In genomic region chr11:95809603-95810002, GRCm38 (mm10) we compare ENCODE assay signal across 20 mouse cellular contexts. TPM values are rescaled to one million over a fixed set of nuclear protein-coding genes. Genes with fewer than 3 reads are reported as not detected.
A peak's percentile ranks its signal among the peaks of the same experiment; 100 is the strongest.
DNase-seq lines count a peak whose midpoint lies in the region; ATAC-seq lines count a peak whose summit lies in the region.
"Had no signal": no experiment of that assay in that cellular context is flagged by ENCODE, and none has a peak within 500 bp of the region (broad histone marks: within the 10 kb centered on the region; RNA-seq: fewer than 3 reads in every experiment).

No protein-coding gene starts in this region.

- no peak overlapping the region for H3K4me2 ChIP-seq in midbrain, embryonic 13.5 days (replicated peaks)
- peak overlapping the region; percentile 73; the same call in 1 of the 2 replicates for H3K4me2 ChIP-seq in liver, embryonic 15.5 days
- H3K4me2 ChIP-seq: heart, embryonic 13.5 days; stomach, embryonic 15.5 days had no signal

- peak overlapping the region; percentile 69 for H3K27ac ChIP-seq in midbrain, embryonic 10.5 days (replicated peaks)
- H3K27ac ChIP-seq in midbrain, embryonic 13.5 days, result no peak overlapping the region
- H3K27ac ChIP-seq in liver, embryonic 15.5 days (replicated peaks), result peak overlapping the region; percentile 100
- H3K27ac ChIP-seq: heart, embryonic 13.5 days; hindbrain, postnatal 0 days; stomach, embryonic 15.5 days had no signal

- ATAC-seq in midbrain, embryonic 13.5 days, result no peak
- peak; percentile 3 for ATAC-seq in erythroblast, adult 5-6 weeks (replicated peaks; ENCODE audit: low FRiP score, poor library complexity, severe bottlenecking)
- ATAC-seq in liver, embryonic 15.5 days (ENCODE audit: insufficient read depth), result no peak
- ATAC-seq: CD4-positive, CD25-positive, alpha-beta regulatory T cell, adult 4 months; hindbrain, postnatal 0 days had no signal

- H3K9ac ChIP-seq in midbrain, embryonic 13.5 days (replicated peaks), result no peak overlapping the region
- H3K9ac ChIP-seq in liver, embryonic 15.5 days, result peak overlapping the region; percentile 57
- H3K9ac ChIP-seq: heart, embryonic 13.5 days; stomach, embryonic 15.5 days had no signal

- H3K4me3 ChIP-seq in midbrain, embryonic 10.5 days, result 0 out of 2 replicates have a peak overlapping the region, but pooled peaks have one; percentile 7
- H3K4me3 ChIP-seq in midbrain, embryonic 13.5 days (replicated peaks), result no peak overlapping the region
- H3K4me3 ChIP-seq in liver, embryonic 15.5 days (replicated peaks), result no peak overlapping the region
- H3K4me3 ChIP-seq: heart, embryonic 13.5 days; stomach, embryonic 15.5 days had no signal

- peaks cover 26% of the 10 kb centered on the region for H3K4me1 ChIP-seq in midbrain, embryonic 10.5 days
- peaks cover 7% of the 10 kb centered on the region for H3K4me1 ChIP-seq in midbrain, embryonic 13.5 days (replicated peaks)
- peaks cover 81% of the 10 kb centered on the region for H3K4me1 ChIP-seq in liver, embryonic 15.5 days (replicated peaks)

- WGBS in midbrain, embryonic 10.5 days, result 21% methylated on average over 5 of the region's 5 CpGs
- 3% methylated on average over 5 of the region's 5 CpGs for WGBS in midbrain, embryonic 13.5 days
- 49% methylated on average over 5 of the region's 5 CpGs for WGBS in liver, embryonic 15.5 days (ENCODE audit: insufficient replicate concordance)

- peaks cover 11% of the 10 kb centered on the region for H3K9me3 ChIP-seq in midbrain, embryonic 10.5 days (replicated peaks)
- H3K9me3 ChIP-seq in midbrain, embryonic 13.5 days, result peaks cover 3% of the 10 kb centered on the region; the same call in 1 of the 2 replicates
- H3K9me3 ChIP-seq in liver, embryonic 15.5 days (replicated peaks), result no peaks in the 10 kb centered on the region
- H3K9me3 ChIP-seq: stomach, embryonic 15.5 days had no signal

- DNase-seq in embryo, embryonic 9.5 days (ENCODE audit: extremely low spot score), result peak; percentile 12
- no peak for DNase-seq in embryo, embryonic 10.5 days (ENCODE audit: low spot score)
- DNase-seq in midbrain, embryonic 10.5 days (ENCODE audit: low spot score), result peak; percentile 29
- no peak for DNase-seq in adipocyte (ENCODE audit: low spot score)
- no peak for DNase-seq in left cerebral cortex, postnatal 4 days
- DNase-seq: cerebellum, adult 8-10 months; kidney, adult 11 months; lung, postnatal 10 days; right cerebral cortex, postnatal 14 days; thymus, adult 18-20 months had no signal

- 0 out of 2 replicates have a peak, but pooled peaks cover 5% of the 10 kb centered on the region for H3K27me3 ChIP-seq in midbrain, embryonic 10.5 days (ENCODE audit: low read depth, poor library complexity, severe bottlenecking)
- H3K27me3 ChIP-seq in midbrain, embryonic 13.5 days, result no peaks in the 10 kb centered on the region
- no peaks in the 10 kb centered on the region for H3K27me3 ChIP-seq in liver, embryonic 15.5 days
- H3K27me3 ChIP-seq: heart, embryonic 13.5 days; stomach, embryonic 15.5 days had no signal

- H3K36me3 ChIP-seq in midbrain, embryonic 10.5 days, result no peaks in the 10 kb centered on the region
- H3K36me3 ChIP-seq in midbrain, embryonic 13.5 days, result no peaks in the 10 kb centered on the region
- no peaks in the 10 kb centered on the region for H3K36me3 ChIP-seq in liver, embryonic 15.5 days (replicated peaks)
- H3K36me3 ChIP-seq: heart, embryonic 13.5 days; stomach, embryonic 15.5 days had no signal

- intact Hi-C loops in left cerebral cortex, postnatal 4 days (cut with DNase I), result no loop called here

RNA-seq across cellular contexts. Expression of gene Phospho1, which starts 14.7 kb away (rescaled TPM):
- 0.30 TPM in 1 of 2 replicates, not detected in the other for polyA plus RNA-seq in midbrain, embryonic 10.5 days (2016; fragmentation: Nextera tagmentation; extraction: Ambion mirVana)
- polyA plus RNA-seq in midbrain, embryonic 13.5 days (2015; fragmentation: Nextera tagmentation; extraction: Ambion mirVana), result not detected in 2 replicates
- 71.9 and 86.1 TPM in 2 replicates for total RNA-seq in erythroblast, adult 5-6 weeks (2015; ENCODE audit: low replicate concordance)
- total RNA-seq in erythroblast, adult 5-6 weeks (2017; ENCODE audit: low replicate concordance), result 54.2 and 57.9 TPM in 2 replicates
- 6.4 and 7.1 TPM in 2 replicates for polyA plus RNA-seq in liver, embryonic 15.5 days (2015; fragmentation: Nextera tagmentation; extraction: Ambion mirVana)
- 1 to 10 TPM; 2.4 to 3.1 TPM for total RNA-seq in left cerebral cortex, postnatal 4 days (2021)
- polyA plus RNA-seq: CD4-positive, CD25-positive, alpha-beta regulatory T cell, adult 4 months; forebrain, embryonic 11.5 days; kidney, embryonic 16.5 days; neural tube, embryonic 11.5 days had no signal

RNA-seq across cellular contexts. Expression of gene Gngt2, which starts 27.4 kb away (rescaled TPM):
- 4.4 and 6.1 TPM in 2 replicates for polyA plus RNA-seq in midbrain, embryonic 10.5 days (2016; fragmentation: Nextera tagmentation; extraction: Ambion mirVana)
- 2.7 and 3.8 TPM in 2 replicates for polyA plus RNA-seq in midbrain, embryonic 13.5 days (2015; fragmentation: Nextera tagmentation; extraction: Ambion mirVana)
- total RNA-seq in erythroblast, adult 5-6 weeks (2015; ENCODE audit: low replicate concordance), result 9.8 and 15.0 TPM in 2 replicates
- total RNA-seq in erythroblast, adult 5-6 weeks (2017; ENCODE audit: low replicate concordance), result 9.4 and 13.0 TPM in 2 replicates
- polyA plus RNA-seq in liver, embryonic 15.5 days (2015; fragmentation: Nextera tagmentation; extraction: Ambion mirVana), result 20.1 and 22.1 TPM in 2 replicates
- total RNA-seq in left cerebral cortex, postnatal 4 days (2021), result 1 to 10 TPM in 1 of 2 experiments, under 1 TPM in 1; 0.72 to 1.8 TPM

RNA-seq across cellular contexts. Expression of gene Abi3, which starts 32.7 kb away (rescaled TPM):
- 3.5 and 3.6 TPM in 2 replicates for polyA plus RNA-seq in midbrain, embryonic 10.5 days (2016; fragmentation: Nextera tagmentation; extraction: Ambion mirVana)
- 1.1 and 1.6 TPM in 2 replicates for polyA plus RNA-seq in midbrain, embryonic 13.5 days (2015; fragmentation: Nextera tagmentation; extraction: Ambion mirVana)
- total RNA-seq in erythroblast, adult 5-6 weeks (2015; ENCODE audit: low replicate concordance), result 4.8 and 6.7 TPM in 2 replicates
- 3.5 and 5.5 TPM in 2 replicates for total RNA-seq in erythroblast, adult 5-6 weeks (2017; ENCODE audit: low replicate concordance)
- 6.9 and 7.0 TPM in 2 replicates for polyA plus RNA-seq in liver, embryonic 15.5 days (2015; fragmentation: Nextera tagmentation; extraction: Ambion mirVana)
- total RNA-seq in left cerebral cortex, postnatal 4 days (2021), result 1 to 10 TPM; 1.5 to 1.9 TPM

Comparison
In these comparisons a context has a peak if more than half of its experiments do, and no peak if none do; other contexts are left out.
1. DNase-seq: peak in embryo, embryonic 9.5 days (single experiment) and midbrain, embryonic 10.5 days (single experiment); none in embryo, embryonic 10.5 days (single experiment), adipocyte (single experiment) and left cerebral cortex, postnatal 4 days (single experiment).